Mouse (Mus musculus) kidney, adult 18-20 months (tissue): ENCODE data around the gene Terf2.
"Not testable (repeated sequence)": the region's sequence is repeated elsewhere in the genome, so short reads cannot be mapped to it uniquely, and the experiment has no call there.

Experiments
- DNase-seq: peaks from one replicate; pipeline ENCODE4 v3.0.0; 2021

The Terf2 gene

GRCm38 (mm10) chr8:107056076-107056972 lies 40.0 kb downstream of the Terf2 start, which contains the start of the genes Cog8 and Nip7:
Gene Cog8 (minus strand): TSS chr8:107056689.
Gene Nip7 (plus strand): TSS chr8:107056877.
- DNase-seq = peak; percentile 94

DNA sequence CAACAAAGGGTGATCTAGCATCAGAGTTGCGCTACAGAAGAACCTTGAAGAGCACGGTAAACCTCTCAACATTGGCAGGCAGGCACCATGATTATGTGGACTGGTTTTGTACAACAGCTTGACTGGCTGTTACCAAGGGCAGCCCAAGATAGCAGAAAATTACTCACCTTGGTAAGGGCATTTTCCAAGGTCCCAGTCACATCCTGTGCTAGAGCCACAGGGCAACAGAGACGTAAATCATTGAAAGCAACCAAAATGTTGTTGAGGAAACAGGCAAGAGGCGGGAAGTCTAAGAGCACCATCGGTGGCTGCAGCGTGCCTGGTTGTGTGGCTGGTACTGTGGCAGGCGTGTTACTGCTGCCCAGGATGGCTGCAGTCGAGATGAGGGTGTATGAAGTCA lies 44.3 kb downstream of the Terf2 start:
- DNase-seq = no peak

DNA sequence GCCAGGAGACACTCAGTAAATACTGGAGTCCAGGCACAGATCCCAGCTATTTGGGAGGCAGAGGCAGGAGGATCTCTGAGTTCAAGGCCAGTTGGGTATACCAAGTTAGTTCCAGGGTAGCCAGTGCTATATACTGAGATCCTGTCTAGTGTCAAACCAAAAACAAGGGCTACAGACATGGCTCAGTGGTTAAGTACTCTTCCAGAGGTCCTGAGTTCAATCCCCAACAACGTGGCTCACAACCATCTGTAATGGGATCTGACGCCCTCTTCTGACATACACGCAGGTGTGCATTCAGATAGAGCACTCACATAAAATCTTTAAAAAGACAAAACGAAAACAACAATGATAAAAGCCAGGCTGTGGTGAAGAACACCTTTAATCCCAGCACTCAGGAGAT lies 46.9 kb downstream of the Terf2 start:
- no peak for DNase-seq

- peak; percentile 85 for DNase-seq
Measured at GRCm38 (mm10) chr8:107048061-107048941, 48.0 kb downstream of the Terf2 start, which contains the start of gene Pdf. Gene Pdf (minus strand): TSS chr8:107048614.

DNA sequence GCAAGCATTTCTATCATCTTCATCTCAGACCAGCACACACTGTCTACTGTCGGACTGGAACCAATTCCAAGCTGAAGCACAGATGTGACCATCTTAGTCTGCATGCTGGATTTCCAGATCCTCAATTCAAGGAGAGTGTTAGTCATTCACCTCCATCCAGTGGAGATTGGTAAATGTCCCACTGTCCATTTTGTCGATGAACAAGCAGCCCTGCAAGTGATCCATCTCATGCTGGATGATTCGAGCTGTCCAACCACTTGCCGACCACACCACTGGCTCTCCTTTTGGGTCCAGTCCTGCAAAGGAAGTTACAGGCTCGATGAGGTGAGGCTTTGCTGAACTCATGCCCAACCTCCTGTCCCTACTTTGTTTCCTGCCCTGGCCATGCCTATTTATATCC lies 49.4 kb downstream of the Terf2 start:
- DNase-seq = no peak

GRCm38 (mm10) chr8:107045478-107045877 lies 50.9 kb downstream of the Terf2 start:
- no peak for DNase-seq

GRCm38 (mm10) chr8:107040632-107041031 lies 55.7 kb downstream of the Terf2 start:
- DNase-seq = no peak

DNA sequence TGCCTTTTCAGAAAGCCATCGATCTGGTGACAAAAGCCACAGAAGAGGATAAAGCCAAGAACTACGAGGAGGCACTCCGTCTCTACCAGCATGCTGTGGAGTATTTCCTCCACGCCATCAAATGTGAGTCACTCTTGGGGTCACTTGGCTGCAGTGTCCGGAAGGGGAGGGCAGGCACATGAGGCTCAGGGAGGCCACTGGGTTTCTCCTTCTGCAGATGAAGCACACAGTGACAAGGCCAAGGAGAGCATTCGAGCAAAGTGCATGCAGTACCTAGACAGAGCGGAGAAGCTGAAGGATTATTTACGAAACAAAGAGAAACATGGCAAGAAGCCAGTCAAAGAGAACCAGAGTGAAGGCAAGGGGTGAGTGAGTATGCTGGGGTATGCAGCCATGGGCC lies 59.7 kb downstream of the Terf2 start:
- DNase-seq = peak; percentile 33

GRCm38 (mm10) chr8:107035641-107036040 lies 60.7 kb downstream of the Terf2 start:
- DNase-seq = no peak

DNA sequence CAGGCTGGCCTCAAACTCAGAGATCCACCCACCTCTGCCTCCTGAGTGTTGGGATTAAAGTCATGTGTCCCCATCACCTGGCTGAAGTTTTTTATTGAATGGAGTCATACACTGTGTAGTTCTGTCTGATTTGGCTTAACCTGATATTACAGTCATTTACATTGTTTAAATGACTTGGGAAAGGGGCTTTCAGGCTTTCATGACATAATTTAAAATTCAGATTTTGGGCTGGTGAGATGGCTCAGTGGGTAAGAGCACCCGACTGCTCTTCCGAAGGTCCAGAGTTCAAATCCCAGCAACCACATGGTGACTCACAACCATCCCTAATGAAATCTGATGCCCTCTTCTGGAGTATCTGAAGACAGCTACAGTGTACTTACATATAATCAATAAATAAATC lies 62.7 kb downstream of the Terf2 start:
- DNase-seq = not testable (repeated sequence)

- DNase-seq = no peak
Measured at GRCm38 (mm10) chr8:107031577-107032090, 64.7 kb downstream of the Terf2 start.

DNA sequence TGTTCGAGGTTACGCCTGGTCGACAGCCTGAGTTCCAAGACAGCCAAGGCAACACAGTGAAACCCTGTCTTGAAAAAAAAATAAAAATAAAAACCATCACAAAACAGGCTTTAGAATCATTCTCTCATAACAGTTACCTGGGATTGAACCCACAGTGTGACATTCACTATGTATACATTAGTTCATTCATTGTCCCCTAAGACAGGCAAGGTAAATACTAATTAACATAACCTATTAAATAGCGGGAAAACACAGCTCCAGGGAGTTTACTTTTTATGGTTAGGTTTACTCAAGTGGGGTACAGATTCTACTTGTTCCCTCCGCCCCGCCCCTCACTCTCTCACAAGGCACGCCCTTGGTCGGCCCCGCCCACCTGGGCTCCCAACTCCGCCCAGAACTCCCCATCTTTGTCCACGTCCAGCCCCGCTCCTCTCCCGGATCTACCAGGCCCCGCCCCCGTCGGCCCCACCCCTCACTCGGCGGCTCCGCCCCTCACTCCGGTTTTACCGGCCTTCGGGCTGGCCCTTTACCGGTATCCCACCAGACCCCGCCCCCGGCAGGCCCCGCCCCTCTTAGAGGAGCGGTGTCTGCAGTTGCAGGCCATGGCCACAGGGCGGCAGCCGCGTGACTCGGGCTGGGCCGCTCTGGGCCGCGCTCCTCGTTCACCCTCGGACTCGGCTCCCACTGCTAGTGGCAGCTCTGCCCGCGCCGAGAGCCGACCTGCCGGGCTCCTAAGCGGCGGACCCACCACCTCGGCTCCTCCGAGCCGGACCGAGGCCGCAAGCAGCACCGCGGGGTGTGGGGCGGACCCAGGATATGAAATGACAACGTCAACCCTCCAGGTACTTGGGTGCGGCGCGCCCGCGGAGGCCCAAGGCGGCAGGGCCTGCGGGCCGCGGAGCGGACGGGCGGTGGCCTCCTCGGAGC lies 65.4 kb downstream of the Terf2 start, which contains the start of gene Vps4a:
Gene Vps4a, plus strand, starts transcription at position 573 of the 927 bp plus-strand sequence.
- peak; percentile 99 for DNase-seq

GRCm38 (mm10) chr8:107030058-107030457 lies 66.3 kb downstream of the Terf2 start:
- no peak for DNase-seq

GRCm38 (mm10) chr8:107029310-107029709 lies 67.0 kb downstream of the Terf2 start:
- no peak for DNase-seq

DNA sequence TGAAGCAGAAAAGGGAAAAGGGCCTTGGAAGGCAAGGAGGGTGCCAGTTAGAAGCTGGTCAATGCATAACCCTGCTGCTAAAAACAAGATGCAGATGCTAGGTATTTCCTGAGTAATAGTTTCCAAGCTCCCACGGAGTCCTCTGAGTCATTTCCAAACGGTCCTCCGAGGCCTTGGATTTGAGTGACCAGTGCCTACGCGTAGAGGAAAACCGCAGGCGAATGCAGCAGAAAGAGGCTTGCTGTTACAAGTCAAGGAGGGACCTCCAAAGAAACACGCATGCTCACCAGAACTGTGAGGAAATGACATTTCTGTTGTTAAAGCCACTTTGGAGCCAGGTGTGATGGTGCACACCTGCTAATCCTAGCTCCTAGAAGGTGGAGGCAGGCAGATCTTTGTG lies 72.9 kb downstream of the Terf2 start:
- DNase-seq = no peak
